Mouse (Mus musculus) lung, postnatal 36 days (tissue): ENCODE measurements around the gene Stambp.

Experiments
- DNase-seq: peaks from one replicate; pipeline ENCODE4 v3.0.0; 2022; ENCODE audit warnings: mixed read lengths

Gene Stambp

GRCm38 (mm10) chr6:83501524-83502310 lies 70.8 kb downstream of the Stambp start:
- DNase-seq = no peak

DNA sequence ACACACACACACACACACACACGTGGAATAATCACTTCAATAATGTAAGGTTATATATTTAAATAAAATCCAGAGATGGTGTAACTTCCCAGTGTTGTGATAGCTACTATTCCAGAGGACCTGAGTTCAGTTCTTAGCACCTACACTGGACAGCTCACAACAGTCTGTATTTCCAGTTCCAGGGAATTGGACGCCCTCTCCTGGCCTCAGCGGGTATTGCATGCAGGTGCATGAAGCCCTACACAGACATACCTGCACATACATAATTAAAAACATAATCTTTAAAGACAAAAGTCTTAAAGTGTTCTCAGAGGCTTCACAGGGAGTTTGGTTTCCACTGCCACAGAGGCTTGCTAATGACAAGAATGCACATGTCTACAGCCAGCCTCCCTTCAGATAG lies 72.1 kb downstream of the Stambp start:
- no peak for DNase-seq

DNA sequence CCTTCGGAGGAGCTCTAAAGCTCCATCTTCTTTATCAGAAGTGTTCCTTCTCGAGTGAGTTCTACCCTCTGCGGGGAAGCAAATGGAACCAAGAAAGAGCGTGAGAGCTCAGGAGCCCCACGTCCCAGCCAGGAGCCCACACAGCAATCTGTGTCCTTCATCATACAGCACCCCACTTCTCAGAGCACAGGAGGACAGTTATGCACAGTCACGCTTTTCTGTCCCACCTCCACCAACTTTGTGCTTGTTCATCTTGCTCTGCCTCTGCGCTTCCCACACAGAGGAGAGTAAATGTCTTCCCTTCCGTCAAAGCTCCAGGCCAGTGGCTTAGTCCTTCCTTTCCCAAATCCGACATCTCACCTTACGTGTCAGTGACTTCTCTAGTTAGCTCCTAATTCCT lies 73.5 kb downstream of the Stambp start:
- no peak for DNase-seq

- no peak for DNase-seq
These were observed 75.5 kb downstream of the Stambp start for GRCm38 (mm10) chr6:83496753-83497710.

DNA sequence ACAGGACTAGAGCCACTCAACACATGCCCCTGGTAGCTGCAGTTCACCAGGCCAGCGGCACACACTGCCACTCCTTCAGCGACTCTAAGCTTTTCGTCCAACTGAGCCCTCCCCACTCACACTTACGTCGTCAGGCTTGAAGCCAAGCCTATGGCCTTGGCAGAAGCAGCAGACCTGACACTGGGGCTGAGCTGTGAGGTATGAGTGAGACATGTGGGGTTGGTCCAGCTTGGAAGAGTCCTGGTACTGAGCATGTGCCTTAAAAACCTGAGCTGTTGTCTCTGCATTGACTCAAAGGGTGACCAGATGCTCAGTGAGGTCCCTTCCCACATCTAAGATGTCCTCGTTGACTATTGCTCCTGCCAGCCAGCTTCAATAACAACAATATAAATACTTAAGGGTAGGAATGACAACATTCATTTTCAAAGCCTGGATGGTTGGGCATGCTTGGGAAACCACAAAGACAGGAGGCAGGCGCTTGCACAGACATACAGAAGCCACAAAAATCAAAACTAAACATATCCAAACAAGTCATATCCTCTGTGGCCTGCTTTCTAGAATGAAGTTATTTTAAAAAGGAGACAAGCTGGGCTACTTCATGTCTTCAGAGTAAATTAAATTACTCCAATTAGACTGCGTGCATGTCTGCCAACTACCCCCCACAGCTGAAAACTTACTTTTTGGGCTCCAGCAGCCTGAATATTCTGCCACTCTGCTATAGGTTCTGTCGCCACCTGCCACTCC lies 76.3 kb downstream of the Stambp start:
- peak; percentile 65 for DNase-seq
